Mouse (Mus musculus) olfactory bulb, adult 2 months (tissue): ENCODE measurements around the gene Syk.

Experiments
- CTCF ChIP-seq: fragments of 200-500 bp; IDR thresholded peaks from 2 replicates; pipeline ENCODE4 v1.5.1; 2012; ENCODE audit warnings: low read depth, mild to moderate bottlenecking, low read length, moderate library complexity; ENCODE audit not compliant: insufficient read depth
- POLR2A ChIP-seq: fragments of 200-500 bp; IDR thresholded peaks from 2 replicates; pipeline ENCODE4 v1.6.1; 2012; ENCODE audit warnings: mild to moderate bottlenecking, low read depth, low read length, moderate library complexity; ENCODE audit not compliant: insufficient read depth

DNA sequence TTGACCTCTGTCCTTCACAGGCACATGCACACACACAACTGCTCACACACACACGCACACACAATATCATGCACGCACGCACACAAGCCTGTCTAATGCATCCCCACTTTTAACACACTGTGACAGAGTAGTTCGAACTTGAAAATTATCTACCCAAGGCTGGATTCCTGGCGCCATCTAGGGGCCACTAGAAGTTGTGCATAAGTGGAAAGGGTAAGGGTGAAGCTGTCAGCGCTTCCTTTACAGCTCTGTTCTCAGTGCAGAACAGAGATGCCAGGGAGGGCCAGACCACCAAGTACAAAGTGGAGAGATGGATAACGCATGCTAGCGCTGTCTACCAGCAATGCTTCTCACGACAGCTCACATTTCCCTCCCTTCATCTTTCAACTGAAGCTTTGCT lies 45.6 kb downstream of the Syk start:
- TF ChIP-seq POLR2A (no peak), CTCF (no peak)
